Mouse (Mus musculus) E14TG2a.4 (cell line): ENCODE measurements at regions not wholly inside any gene's neighbourhood (a gene's known extent, or its start where the extent isn't known, plus 50 kb on each side); places are given as distances from the start of the nearest gene placed in this dataset.

Experiments
- CTCF ChIP-seq: conservative IDR thresholded peaks from 2 replicates; pipeline ENCODE4 v1.5.1; 2014; ENCODE audit warnings: low read length
- NANOG ChIP-seq: IDR thresholded peaks from 2 replicates; pipeline ENCODE4 v1.6.1; 2014; ENCODE audit warnings: borderline replicate concordance, low read length, mixed read lengths
- POU5F1 ChIP-seq: IDR thresholded peaks from 2 replicates; pipeline ENCODE4 v1.6.1; 2014; ENCODE audit warnings: low read length, borderline replicate concordance

DNA sequence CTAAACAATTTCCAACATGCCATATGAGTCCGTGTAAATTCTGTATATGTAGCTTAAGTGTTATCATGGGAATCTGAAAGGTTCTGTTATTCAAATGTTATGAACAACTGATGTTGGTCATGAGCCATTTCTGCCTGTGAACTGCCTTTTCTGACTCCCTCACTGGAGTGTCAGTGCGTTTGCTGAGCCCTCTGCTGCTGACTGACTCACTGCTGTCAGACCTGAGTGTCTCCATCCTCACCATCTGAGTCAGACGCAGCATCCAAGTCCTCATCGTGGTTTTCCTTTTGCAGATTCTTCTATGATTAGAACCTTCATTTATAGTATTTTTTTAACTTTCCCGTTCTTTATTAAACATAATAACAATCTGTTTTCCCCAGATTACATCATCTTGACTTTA lies 223.9 kb downstream of the Pdha2 start:
- TF ChIP-seq CTCF (no peak), NANOG (no peak), POU5F1 (no peak)
